Mouse (Mus musculus): Measurements from ENCODE around the gene Zer1. TPM values are rescaled to one million over a fixed set of nuclear protein-coding genes. Genes with fewer than 3 reads are reported as not detected.
A peak's percentile ranks its signal among the peaks of the same experiment; 100 is the strongest.
"Not testable (repeated sequence)": the region's sequence is repeated elsewhere in the genome, so short reads cannot be mapped to it uniquely, and the experiment has no call there.

Zer1 gene
- total and polyA plus RNA-seq, 2 experiments = 7.1 to 27.1 TPM

DNA sequence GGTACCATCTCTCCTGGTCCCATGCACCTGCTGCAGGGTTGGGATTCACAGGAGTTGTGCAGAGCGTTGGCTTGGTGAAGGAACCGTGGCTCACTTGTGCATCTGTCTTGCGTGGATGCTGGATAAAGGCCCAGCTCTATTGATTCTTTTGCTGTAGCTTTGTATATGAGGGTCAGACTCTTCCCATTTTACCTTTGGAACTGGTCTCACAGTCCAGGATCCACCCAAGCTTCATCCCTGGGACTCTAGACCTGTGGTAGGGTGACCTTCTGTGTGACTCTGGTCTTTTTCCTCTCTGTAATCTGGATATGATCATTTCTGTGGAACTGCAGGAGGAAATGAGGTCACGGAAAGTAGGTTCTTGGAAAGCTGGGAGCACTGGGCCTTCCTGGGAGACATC lies 20.1 kb upstream of the Zer1 start:
- Histone ChIP-seq H3K79me2 (ENCODE audit: control insufficient read depth, insufficient read depth, low read length) (no peaks in the 10 kb centered on the region), H3K4me1 (ENCODE audit: control insufficient read depth, insufficient read depth, low read length) (peaks cover 26% of the 10 kb centered on the region), H3K36me3 (ENCODE audit: control insufficient read depth, insufficient read depth, low read length) (peaks cover 30% of the 10 kb centered on the region), H3K27me3 (ENCODE audit: control insufficient read depth, insufficient read depth, low read length) (no peaks in the 10 kb centered on the region), H3K4me3 (ENCODE audit: insufficient read depth, low read depth, low read length) (no peak overlapping the region), H3K27ac (replicated peaks; ENCODE audit: insufficient read depth, low read depth, low read length) (peak overlapping the region; percentile 82), H3K9ac (ENCODE audit: low read depth, low read length) (no peak overlapping the region)
- TF ChIP-seq CTCF (IDR thresholded peaks at IDR 0.05; ENCODE audit: low read depth, low read length) (no peak), POLR2A (IDR thresholded peaks at IDR 0.05; ENCODE audit: extremely low read depth, insufficient read depth, low read length) (no peak)
- 23% methylated on average over 4 of the region's 4 CpGs for WGBS
- DNase-seq (ENCODE audit: extremely low read depth, low read depth, low spot score) = peak; percentile 92

DNA sequence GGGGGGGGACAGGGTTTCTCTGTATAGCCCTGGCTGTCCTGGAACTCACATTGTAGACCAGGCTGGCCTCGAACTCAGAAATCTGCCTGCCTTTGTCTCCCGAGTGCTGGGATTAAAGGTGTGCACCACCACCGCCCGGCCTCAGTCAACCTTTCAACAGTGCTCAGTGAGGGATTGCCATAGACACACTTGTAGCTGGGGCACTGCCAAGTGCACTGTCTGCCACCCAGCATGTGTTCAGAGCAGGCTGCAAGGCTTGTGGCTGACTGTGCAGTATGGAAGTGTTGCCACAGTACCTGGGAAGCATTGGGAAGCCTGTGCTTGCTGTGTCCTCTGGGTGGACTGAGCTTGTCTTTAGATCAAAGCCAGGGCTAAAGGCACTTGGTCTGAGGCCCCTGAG lies 15.6 kb upstream of the Zer1 start:
- H3K36me3 ChIP-seq (ENCODE audit: control insufficient read depth, insufficient read depth, low read length) = peaks cover 35% of the 10 kb centered on the region
- peaks cover 10% of the 10 kb centered on the region for H3K79me2 ChIP-seq (ENCODE audit: control insufficient read depth, insufficient read depth, low read length)
- 72% methylated on average over 4 of the region's 4 CpGs for WGBS
- H3K9ac ChIP-seq (ENCODE audit: low read depth, low read length); DNase-seq (ENCODE audit: extremely low read depth, low read depth, low spot score); H3K4me3 ChIP-seq (ENCODE audit: insufficient read depth, low read depth, low read length); H3K27me3 ChIP-seq (ENCODE audit: control insufficient read depth, insufficient read depth, low read length); H3K27ac ChIP-seq (replicated peaks; ENCODE audit: insufficient read depth, low read depth, low read length): not testable (repeated sequence)
- peaks cover 18% of the 10 kb centered on the region for H3K4me1 ChIP-seq (ENCODE audit: control insufficient read depth, insufficient read depth, low read length)

- H3K36me3 ChIP-seq (ENCODE audit: control insufficient read depth, insufficient read depth, low read length) = peaks cover 28% of the 10 kb centered on the region
- no peak for TF ChIP-seq POLR2A (IDR thresholded peaks at IDR 0.05; ENCODE audit: extremely low read depth, insufficient read depth, low read length)
- no peak for TF ChIP-seq CTCF (IDR thresholded peaks at IDR 0.05; ENCODE audit: low read depth, low read length)
- H3K79me2 ChIP-seq (ENCODE audit: control insufficient read depth, insufficient read depth, low read length) = peaks cover 13% of the 10 kb centered on the region
- DNase-seq (ENCODE audit: extremely low read depth, low read depth, low spot score) = no peak
- H3K9ac ChIP-seq (ENCODE audit: low read depth, low read length) = no peak overlapping the region
- WGBS = 90% methylated on average over 10 of the region's 10 CpGs
- H3K27me3 ChIP-seq (ENCODE audit: control insufficient read depth, insufficient read depth, low read length) = no peaks in the 10 kb centered on the region
- no peak overlapping the region for H3K27ac ChIP-seq (replicated peaks; ENCODE audit: insufficient read depth, low read depth, low read length)
- no peak overlapping the region for H3K4me3 ChIP-seq (ENCODE audit: insufficient read depth, low read depth, low read length)
- H3K4me1 ChIP-seq (ENCODE audit: control insufficient read depth, insufficient read depth, low read length) = peaks cover 5% of the 10 kb centered on the region; the same call in 1 of the 2 replicates
Measured at GRCm38 (mm10) chr2:30136458-30136857, 12.1 kb upstream of the Zer1 start.

GRCm38 (mm10) chr2:30134928-30135620 lies 10.7 kb upstream of the Zer1 start:
- no peaks in the 10 kb centered on the region for H3K27me3 ChIP-seq (ENCODE audit: control insufficient read depth, insufficient read depth, low read length)
- H3K9ac ChIP-seq (ENCODE audit: low read depth, low read length) = peak overlapping the region; percentile 92
- TF ChIP-seq CTCF (IDR thresholded peaks at IDR 0.05; ENCODE audit: low read depth, low read length) (no peak), POLR2A (IDR thresholded peaks at IDR 0.05; ENCODE audit: extremely low read depth, insufficient read depth, low read length) (no peak)
- DNase-seq (ENCODE audit: extremely low read depth, low read depth, low spot score) = peak; percentile 61
- peak overlapping the region; percentile 77 for H3K27ac ChIP-seq (replicated peaks; ENCODE audit: insufficient read depth, low read depth, low read length)
- H3K4me3 ChIP-seq (ENCODE audit: insufficient read depth, low read depth, low read length) = peak overlapping the region; percentile 92
- 38% methylated on average over 10 of the region's 10 CpGs for WGBS
- H3K79me2 ChIP-seq (ENCODE audit: control insufficient read depth, insufficient read depth, low read length) = peaks cover 13% of the 10 kb centered on the region
- peaks cover 17% of the 10 kb centered on the region for H3K36me3 ChIP-seq (ENCODE audit: control insufficient read depth, insufficient read depth, low read length)
- H3K4me1 ChIP-seq (ENCODE audit: control insufficient read depth, insufficient read depth, low read length) = peaks cover 8% of the 10 kb centered on the region; the same call in 1 of the 2 replicates

DNA sequence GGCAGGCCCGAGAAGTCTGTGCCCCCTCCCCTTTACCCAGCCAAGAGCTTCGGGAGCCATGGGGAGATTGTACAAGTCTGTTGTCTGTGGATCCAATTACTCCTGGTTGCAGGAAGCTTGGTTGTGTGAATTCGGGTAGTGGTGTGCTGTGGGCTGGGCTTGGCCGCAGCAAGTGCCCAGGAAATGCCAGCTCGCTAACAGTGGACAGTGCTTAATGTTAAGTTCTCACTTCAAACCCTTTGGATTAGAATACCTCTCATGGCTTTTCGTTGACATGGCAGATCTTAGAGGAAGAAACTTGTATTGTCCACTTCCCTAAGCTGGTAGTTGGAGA lies 10.0 kb upstream of the Zer1 start:
- H3K4me1 ChIP-seq (ENCODE audit: control insufficient read depth, insufficient read depth, low read length) = peaks cover 11% of the 10 kb centered on the region; the same call in 1 of the 2 replicates
- WGBS = 3% methylated on average over 6 of the region's 6 CpGs
- H3K79me2 ChIP-seq (ENCODE audit: control insufficient read depth, insufficient read depth, low read length) = peaks cover 13% of the 10 kb centered on the region
- H3K27ac ChIP-seq (replicated peaks; ENCODE audit: insufficient read depth, low read depth, low read length) = peak overlapping the region; percentile 77
- peak overlapping the region; percentile 92 for H3K9ac ChIP-seq (ENCODE audit: low read depth, low read length)
- H3K27me3 ChIP-seq (ENCODE audit: control insufficient read depth, insufficient read depth, low read length) = no peaks in the 10 kb centered on the region
- TF ChIP-seq CTCF (IDR thresholded peaks at IDR 0.05; ENCODE audit: low read depth, low read length) (no peak), POLR2A (IDR thresholded peaks at IDR 0.05; ENCODE audit: extremely low read depth, insufficient read depth, low read length) (no peak)
- H3K36me3 ChIP-seq (ENCODE audit: control insufficient read depth, insufficient read depth, low read length) = peaks cover 17% of the 10 kb centered on the region
- peak; percentile 66 for DNase-seq (ENCODE audit: extremely low read depth, low read depth, low spot score)
- peak overlapping the region; percentile 92 for H3K4me3 ChIP-seq (ENCODE audit: insufficient read depth, low read depth, low read length)

GRCm38 (mm10) chr2:30133613-30134377 lies 9.4 kb upstream of the Zer1 start, which contains the start of gene Tbc1d13:
Gene Tbc1d13, plus strand, starts transcription at chr2:30133746.
- Histone ChIP-seq H3K9ac (ENCODE audit: low read depth, low read length) (peak within 1 kb of the TSS; percentile 92), H3K27ac (replicated peaks; ENCODE audit: insufficient read depth, low read depth, low read length) (peak within 1 kb of the TSS; percentile 92), H3K36me3 (ENCODE audit: control insufficient read depth, insufficient read depth, low read length) (peaks cover 14% of the 10 kb centered on the region), H3K4me1 (ENCODE audit: control insufficient read depth, insufficient read depth, low read length) (peaks cover 11% of the 10 kb centered on the region; the same call in 1 of the 2 replicates), H3K27me3 (ENCODE audit: control insufficient read depth, insufficient read depth, low read length) (no peaks in the 10 kb centered on the region), H3K4me3 (ENCODE audit: insufficient read depth, low read depth, low read length) (peak within 1 kb of the TSS; percentile 92), H3K79me2 (ENCODE audit: control insufficient read depth, insufficient read depth, low read length) (peaks cover 13% of the 10 kb centered on the region)
- DNase-seq (ENCODE audit: extremely low read depth, low read depth, low spot score) = peak; percentile 88
- no peak for TF ChIP-seq CTCF (IDR thresholded peaks at IDR 0.05; ENCODE audit: low read depth, low read length)
- TF ChIP-seq POLR2A (IDR thresholded peaks at IDR 0.05; ENCODE audit: extremely low read depth, insufficient read depth, low read length) = peak; percentile 96
- under 1% methylated on average over 46 of the region's 46 CpGs for WGBS

All from liver, adult 2 months (tissue).